Mouse (Mus musculus): ENCODE data around the gene Selenof.

DNA sequence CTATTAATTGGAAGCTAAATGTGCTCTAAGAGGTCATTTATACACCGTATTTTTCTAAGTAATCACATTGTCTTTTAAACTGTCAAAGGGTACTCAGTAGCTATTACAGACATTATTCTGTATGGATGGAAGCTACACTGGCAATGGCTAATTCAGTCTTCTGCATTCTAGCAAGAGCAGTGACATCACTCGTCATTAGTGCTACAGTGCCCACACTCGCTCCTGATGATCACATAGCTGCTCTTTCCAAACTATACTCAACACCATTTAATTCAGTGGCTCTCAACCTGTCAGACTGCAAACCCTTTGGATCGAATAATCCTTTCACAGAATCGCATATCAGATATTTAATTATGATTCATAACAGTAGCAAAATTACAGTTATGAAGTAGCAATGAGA is 19.4 kb upstream of the Selenof start:
- no peak for TF ChIP-seq MAX (IDR thresholded peaks at IDR 0.05; ENCODE audit: low read depth)
- TF ChIP-seq TCF12 (IDR thresholded peaks at IDR 0.05; ENCODE audit: insufficient read depth, poor library complexity, severe bottlenecking), result no peak
- no peak for TF ChIP-seq E2F4 (IDR thresholded peaks at IDR 0.05; ENCODE audit: insufficient read depth)
- no peak for TF ChIP-seq MYOD1 (IDR thresholded peaks at IDR 0.05; ENCODE audit: control insufficient read depth in 1 of 3, insufficient read length in 2 of 3, low read depth in 2 of 3)
- no peak for TF ChIP-seq REST (IDR thresholded peaks at IDR 0.05; ENCODE audit: insufficient read depth, insufficient read length)
- TF ChIP-seq POLR2AphosphoS2 (IDR thresholded peaks at IDR 0.05; ENCODE audit: insufficient read length, low read depth), result no peak
- no peak for TF ChIP-seq CEBPB (IDR thresholded peaks at IDR 0.05; ENCODE audit: insufficient read depth, poor library complexity, severe bottlenecking)
- TF ChIP-seq POLR2A (IDR thresholded peaks at IDR 0.05; ENCODE audit: insufficient read length, low read depth), result no peak
